ENCODE assay signal across 30 mouse cellular contexts in genomic region chr5:150053294-150053693, GRCm38 (mm10). TPM values are rescaled to one million over a fixed set of nuclear protein-coding genes. Genes with fewer than 3 reads are reported as not detected.
DNase-seq lines count a peak whose midpoint lies in the region; ATAC-seq and TF ChIP-seq lines count a peak whose summit lies in the region.
"Had no signal": no experiment of that assay in that cellular context is flagged by ENCODE, and none has a peak within 500 bp of the region (broad histone marks: within the 10 kb centered on the region; RNA-seq: fewer than 3 reads in every experiment).

No protein-coding gene starts in this region.

- ATAC-seq in intestine, embryonic 14.5 days (replicated peaks; ENCODE audit: low FRiP score, low TSS enrichment, low read depth), result no peak
- ATAC-seq in intestine, postnatal 0 days, result no peak
- ATAC-seq: forebrain, embryonic 15.5 days; intestine, embryonic 15.5 days; Patski had no signal

- H3K4me1 ChIP-seq in intestine, embryonic 14.5 days (replicated peaks; ENCODE audit: control insufficient read depth, insufficient read depth, low read length), result no peaks in the 10 kb centered on the region
- no peaks in the 10 kb centered on the region for H3K4me1 ChIP-seq in intestine, postnatal 0 days (replicated peaks; ENCODE audit: control insufficient read depth, insufficient read depth, low read length)
- H3K4me1 ChIP-seq: embryonic facial prominence, embryonic 10.5 days; embryonic facial prominence, embryonic 13.5 days; forebrain, embryonic 12.5 days; forebrain, embryonic 15.5 days; heart, embryonic 13.5 days; hindbrain, embryonic 12.5 days; hindbrain, embryonic 15.5 days; intestine, embryonic 15.5 days had no signal

- no peak overlapping the region for H3K4me2 ChIP-seq in intestine, embryonic 14.5 days (ENCODE audit: low read length)
- no peak overlapping the region for H3K4me2 ChIP-seq in intestine, postnatal 0 days (replicated peaks; ENCODE audit: low read depth)
- H3K4me2 ChIP-seq: embryonic facial prominence, embryonic 13.5 days; forebrain, embryonic 12.5 days; forebrain, embryonic 15.5 days; heart, embryonic 13.5 days; hindbrain, embryonic 12.5 days; hindbrain, embryonic 15.5 days; intestine, embryonic 15.5 days had no signal

- no peaks in the 10 kb centered on the region for H3K27me3 ChIP-seq in intestine, embryonic 14.5 days (replicated peaks; ENCODE audit: control insufficient read depth, insufficient read depth, low read length)
- H3K27me3 ChIP-seq in intestine, postnatal 0 days (replicated peaks; ENCODE audit: control insufficient read depth, insufficient read depth, low read length), result no peaks in the 10 kb centered on the region
- H3K27me3 ChIP-seq: CH12.LX; embryonic facial prominence, embryonic 13.5 days; forebrain, embryonic 12.5 days; forebrain, embryonic 15.5 days; heart, embryonic 13.5 days; hindbrain, embryonic 12.5 days; hindbrain, embryonic 15.5 days; intestine, embryonic 15.5 days; Patski had no signal

- no peak overlapping the region for H3K4me3 ChIP-seq in intestine, embryonic 14.5 days (ENCODE audit: low read depth, low read length)
- no peak overlapping the region for H3K4me3 ChIP-seq in intestine, postnatal 0 days (ENCODE audit: low read depth, low read length)
- H3K4me3 ChIP-seq: embryonic facial prominence, embryonic 10.5 days; embryonic facial prominence, embryonic 13.5 days; erythroblast, embryonic 14.5 days; forebrain, embryonic 12.5 days; forebrain, embryonic 15.5 days; heart, embryonic 13.5 days; hindbrain, embryonic 12.5 days; hindbrain, embryonic 15.5 days; intestine, embryonic 15.5 days had no signal

- no peak overlapping the region for H3K27ac ChIP-seq in intestine, embryonic 14.5 days (ENCODE audit: low read depth)
- H3K27ac ChIP-seq in intestine, postnatal 0 days (ENCODE audit: low read depth, low read length), result no peak overlapping the region
- H3K27ac ChIP-seq: embryonic facial prominence, embryonic 10.5 days; embryonic facial prominence, embryonic 13.5 days; forebrain, embryonic 12.5 days; forebrain, embryonic 15.5 days; heart, embryonic 13.5 days; hindbrain, embryonic 12.5 days; hindbrain, embryonic 15.5 days; intestine, embryonic 15.5 days had no signal

- no peak for TF ChIP-seq CTCF in intestine, postnatal 0 days (IDR thresholded peaks at IDR 0.05; ENCODE audit: low read depth)

- no peaks in the 10 kb centered on the region for H3K36me3 ChIP-seq in intestine, embryonic 14.5 days (ENCODE audit: control insufficient read depth, insufficient read depth, low read length)
- H3K36me3 ChIP-seq in intestine, postnatal 0 days (ENCODE audit: control insufficient read depth, insufficient read depth), result no peaks in the 10 kb centered on the region
- H3K36me3 ChIP-seq: embryonic facial prominence, embryonic 10.5 days; embryonic facial prominence, embryonic 13.5 days; forebrain, embryonic 12.5 days; forebrain, embryonic 15.5 days; G1E; heart, embryonic 13.5 days; hindbrain, embryonic 12.5 days; hindbrain, embryonic 15.5 days; intestine, embryonic 15.5 days had no signal

- whole genome bisulfite sequencing in intestine, embryonic 14.5 days, result 78% methylated on average over 4 of the region's 4 CpGs
- WGBS in intestine, postnatal 0 days, result 90% methylated on average over 4 of the region's 4 CpGs

- peak; percentile 28 to 37 for DNase-seq in frontal cortex, adult 2 months (ENCODE audit: extremely low spot score in 1 of 2, low spot score in 1 of 2)
- no peak for DNase-seq in frontal cortex, postnatal 10 days (ENCODE audit: low spot score in 2 of 2)
- DNase-seq in intestine, embryonic 14.5 days (ENCODE audit: low spot score), result peak; percentile 24
- peak; percentile 33 for DNase-seq in right cerebral cortex, adult 18-20 months
- DNase-seq in right cerebral cortex, postnatal 4 days, result no peak
- peak; percentile 51 for DNase-seq in telencephalon, adult 2 months (ENCODE audit: low read depth, low spot score)
- DNase-seq: adrenal gland, postnatal 10 days; adrenal gland, postnatal 36 days; B cell, adult 2 months; cerebellum, adult 11 months; cerebellum, adult 2 months; cerebellum, adult 9-11 months; cerebellum, postnatal 36 days; embryo, embryonic 11 days; gastrocnemius, postnatal 10 days; gastrocnemius, postnatal 36 days; heart, postnatal 14 days had no signal

- H3K9me3 ChIP-seq in intestine, embryonic 14.5 days (ENCODE audit: control insufficient read depth, low read length), result no peaks in the 10 kb centered on the region
- no peaks in the 10 kb centered on the region for H3K9me3 ChIP-seq in intestine, postnatal 0 days (ENCODE audit: control insufficient read depth)
- H3K9me3 ChIP-seq: embryonic facial prominence, embryonic 13.5 days; forebrain, embryonic 12.5 days; forebrain, embryonic 15.5 days; heart, embryonic 13.5 days; hindbrain, embryonic 12.5 days; hindbrain, embryonic 15.5 days; intestine, embryonic 15.5 days had no signal

- H3K9ac ChIP-seq in intestine, embryonic 14.5 days (ENCODE audit: low read length), result no peak overlapping the region
- H3K9ac ChIP-seq in intestine, postnatal 0 days (ENCODE audit: low read depth, low read length), result no peak overlapping the region
- H3K9ac ChIP-seq: embryonic facial prominence, embryonic 13.5 days; forebrain, embryonic 12.5 days; forebrain, embryonic 15.5 days; heart, embryonic 13.5 days; hindbrain, embryonic 12.5 days; hindbrain, embryonic 15.5 days; intestine, embryonic 15.5 days had no signal

RNA-seq across cellular contexts. Expression of gene Rxfp2, which starts 34.8 kb away (rescaled TPM):
- 1.2 and 1.6 TPM in 2 replicates for polyA plus RNA-seq in frontal cortex, adult 2 months (2012; rRNA removed)
- 0.35 and 0.70 TPM in 2 replicates for polyA plus RNA-seq in intestine, embryonic 14.5 days (2014; fragmentation: Nextera tagmentation; extraction: Ambion mirVana)
- not detected in 2 replicates for polyA plus RNA-seq in intestine, postnatal 0 days (2015; fragmentation: Nextera tagmentation; extraction: Ambion mirVana)
- polyA plus RNA-seq: erythroblast, embryonic 14.5 days; G1E; Patski had no signal

Comparison
In these comparisons a context has a peak if more than half of its experiments do, and no peak if none do; other contexts are left out.
1. DNase-seq: peak in frontal cortex, adult 2 months (2 of 2), intestine, embryonic 14.5 days (single experiment), right cerebral cortex, adult 18-20 months (single experiment) and telencephalon, adult 2 months (single experiment); none in frontal cortex, postnatal 10 days (0 of 2) and right cerebral cortex, postnatal 4 days (single experiment).